Mouse (Mus musculus): ENCODE measurements around the gene Atxn7l1. TPM values are rescaled to one million over a fixed set of nuclear protein-coding genes. Genes with fewer than 3 reads are reported as not detected.

Gene Atxn7l1
- polyA plus RNA-seq, 1 experiment = 176 TPM

GRCm38 (mm10) chr12:33340698-33341097 lies 193.2 kb downstream of the Atxn7l1 start:
- H3K4me1 ChIP-seq (ENCODE audit: control insufficient read depth, insufficient read depth, low read length) = peaks cover 3% of the 10 kb centered on the region
- no peaks in the 10 kb centered on the region for H3K36me3 ChIP-seq (ENCODE audit: control insufficient read depth, insufficient read depth, low read length)
- H3K27ac ChIP-seq (ENCODE audit: control insufficient read depth, insufficient read depth, low read depth, low read length) = no peak overlapping the region
- H3K4me3 ChIP-seq (ENCODE audit: control insufficient read depth, low read depth, low read length) = no peak overlapping the region
- no peaks in the 10 kb centered on the region for H3K27me3 ChIP-seq (ENCODE audit: control insufficient read depth, insufficient read depth, low read length)
- TF ChIP-seq CTCF (IDR thresholded peaks at IDR 0.05; ENCODE audit: control insufficient read depth, insufficient read depth, insufficient replicate concordance, low read depth, low read length) = no peak
- no peak for TF ChIP-seq POLR2A (IDR thresholded peaks at IDR 0.05; ENCODE audit: control insufficient read depth, low read depth, low read length)

GRCm38 (mm10) chr12:33341351-33341892 lies 193.9 kb downstream of the Atxn7l1 start:
- H3K36me3 ChIP-seq (ENCODE audit: control insufficient read depth, insufficient read depth, low read length) = no peaks in the 10 kb centered on the region
- peaks cover 3% of the 10 kb centered on the region for H3K4me1 ChIP-seq (ENCODE audit: control insufficient read depth, insufficient read depth, low read length)
- no peak for TF ChIP-seq POLR2A (IDR thresholded peaks at IDR 0.05; ENCODE audit: control insufficient read depth, low read depth, low read length)
- TF ChIP-seq CTCF (IDR thresholded peaks at IDR 0.05; ENCODE audit: control insufficient read depth, insufficient read depth, insufficient replicate concordance, low read depth, low read length) = no peak
- no peaks in the 10 kb centered on the region for H3K27me3 ChIP-seq (ENCODE audit: control insufficient read depth, insufficient read depth, low read length)
- no peak overlapping the region for H3K27ac ChIP-seq (ENCODE audit: control insufficient read depth, insufficient read depth, low read depth, low read length)
- H3K4me3 ChIP-seq (ENCODE audit: control insufficient read depth, low read depth, low read length) = no peak overlapping the region

GRCm38 (mm10) chr12:33344970-33345772 lies 197.7 kb downstream of the Atxn7l1 start:
- no peaks in the 10 kb centered on the region for H3K27me3 ChIP-seq (ENCODE audit: control insufficient read depth, insufficient read depth, low read length)
- no peaks in the 10 kb centered on the region for H3K36me3 ChIP-seq (ENCODE audit: control insufficient read depth, insufficient read depth, low read length)
- peaks cover 3% of the 10 kb centered on the region for H3K4me1 ChIP-seq (ENCODE audit: control insufficient read depth, insufficient read depth, low read length)
- no peak overlapping the region for H3K4me3 ChIP-seq (ENCODE audit: control insufficient read depth, low read depth, low read length)
- no peak overlapping the region for H3K27ac ChIP-seq (ENCODE audit: control insufficient read depth, insufficient read depth, low read depth, low read length)
- TF ChIP-seq POLR2A (IDR thresholded peaks at IDR 0.05; ENCODE audit: control insufficient read depth, low read depth, low read length) = no peak
- TF ChIP-seq CTCF (IDR thresholded peaks at IDR 0.05; ENCODE audit: control insufficient read depth, insufficient read depth, insufficient replicate concordance, low read depth, low read length) = no peak

- H3K27me3 ChIP-seq (ENCODE audit: control insufficient read depth, insufficient read depth, low read length) = no peaks in the 10 kb centered on the region
- TF ChIP-seq POLR2A (IDR thresholded peaks at IDR 0.05; ENCODE audit: control insufficient read depth, low read depth, low read length) = no peak
- no peak for TF ChIP-seq CTCF (IDR thresholded peaks at IDR 0.05; ENCODE audit: control insufficient read depth, insufficient read depth, insufficient replicate concordance, low read depth, low read length)
- peaks cover 3% of the 10 kb centered on the region for H3K4me1 ChIP-seq (ENCODE audit: control insufficient read depth, insufficient read depth, low read length)
- no peak overlapping the region for H3K27ac ChIP-seq (ENCODE audit: control insufficient read depth, insufficient read depth, low read depth, low read length)
- no peak overlapping the region for H3K4me3 ChIP-seq (ENCODE audit: control insufficient read depth, low read depth, low read length)
- H3K36me3 ChIP-seq (ENCODE audit: control insufficient read depth, insufficient read depth, low read length) = no peaks in the 10 kb centered on the region
Measured at GRCm38 (mm10) chr12:33345773-33346435, 198.4 kb downstream of the Atxn7l1 start.

- Histone ChIP-seq H3K36me3 (ENCODE audit: control insufficient read depth, insufficient read depth, low read length) (no peaks in the 10 kb centered on the region), H3K27ac (ENCODE audit: control insufficient read depth, insufficient read depth, low read depth, low read length) (no peak overlapping the region), H3K27me3 (ENCODE audit: control insufficient read depth, insufficient read depth, low read length) (no peaks in the 10 kb centered on the region), H3K4me3 (ENCODE audit: control insufficient read depth, low read depth, low read length) (no peak overlapping the region), H3K4me1 (ENCODE audit: control insufficient read depth, insufficient read depth, low read length) (no peaks in the 10 kb centered on the region)
- TF ChIP-seq POLR2A (IDR thresholded peaks at IDR 0.05; ENCODE audit: control insufficient read depth, low read depth, low read length) (no peak), CTCF (IDR thresholded peaks at IDR 0.05; ENCODE audit: control insufficient read depth, insufficient read depth, insufficient replicate concordance, low read depth, low read length) (no peak)
Measured at GRCm38 (mm10) chr12:33352671-33353070, 205.2 kb downstream of the Atxn7l1 start.

- TF ChIP-seq POLR2A (IDR thresholded peaks at IDR 0.05; ENCODE audit: control insufficient read depth, low read depth, low read length) = no peak
- TF ChIP-seq CTCF (IDR thresholded peaks at IDR 0.05; ENCODE audit: control insufficient read depth, insufficient read depth, insufficient replicate concordance, low read depth, low read length) = no peak
- no peak overlapping the region for H3K4me3 ChIP-seq (ENCODE audit: control insufficient read depth, low read depth, low read length)
- no peaks in the 10 kb centered on the region for H3K4me1 ChIP-seq (ENCODE audit: control insufficient read depth, insufficient read depth, low read length)
- H3K36me3 ChIP-seq (ENCODE audit: control insufficient read depth, insufficient read depth, low read length) = no peaks in the 10 kb centered on the region; the same call in 1 of the 2 replicates
- H3K27me3 ChIP-seq (ENCODE audit: control insufficient read depth, insufficient read depth, low read length) = no peaks in the 10 kb centered on the region
- H3K27ac ChIP-seq (ENCODE audit: control insufficient read depth, insufficient read depth, low read depth, low read length) = no peak overlapping the region
Measured at GRCm38 (mm10) chr12:33358345-33358744, 210.9 kb downstream of the Atxn7l1 start.

GRCm38 (mm10) chr12:33359209-33359608 lies 211.7 kb downstream of the Atxn7l1 start:
- no peaks in the 10 kb centered on the region for H3K27me3 ChIP-seq (ENCODE audit: control insufficient read depth, insufficient read depth, low read length)
- H3K4me1 ChIP-seq (ENCODE audit: control insufficient read depth, insufficient read depth, low read length) = no peaks in the 10 kb centered on the region
- TF ChIP-seq POLR2A (IDR thresholded peaks at IDR 0.05; ENCODE audit: control insufficient read depth, low read depth, low read length) = no peak
- TF ChIP-seq CTCF (IDR thresholded peaks at IDR 0.05; ENCODE audit: control insufficient read depth, insufficient read depth, insufficient replicate concordance, low read depth, low read length) = no peak
- H3K4me3 ChIP-seq (ENCODE audit: control insufficient read depth, low read depth, low read length) = no peak overlapping the region
- H3K27ac ChIP-seq (ENCODE audit: control insufficient read depth, insufficient read depth, low read depth, low read length) = no peak overlapping the region
- H3K36me3 ChIP-seq (ENCODE audit: control insufficient read depth, insufficient read depth, low read length) = no peaks in the 10 kb centered on the region; the same call in 1 of the 2 replicates
